Mouse (Mus musculus) mature B cell (primary cell): Measurements from ENCODE around the gene Tmem211.

Experiments
- in situ Hi-C: fragments of 300-500 bp; cut with MboI; formaldehyde crosslinking; loops from 2 replicates; pipeline ENCODE4 v1.14.3; 2019

Gene Tmem211

DNA sequence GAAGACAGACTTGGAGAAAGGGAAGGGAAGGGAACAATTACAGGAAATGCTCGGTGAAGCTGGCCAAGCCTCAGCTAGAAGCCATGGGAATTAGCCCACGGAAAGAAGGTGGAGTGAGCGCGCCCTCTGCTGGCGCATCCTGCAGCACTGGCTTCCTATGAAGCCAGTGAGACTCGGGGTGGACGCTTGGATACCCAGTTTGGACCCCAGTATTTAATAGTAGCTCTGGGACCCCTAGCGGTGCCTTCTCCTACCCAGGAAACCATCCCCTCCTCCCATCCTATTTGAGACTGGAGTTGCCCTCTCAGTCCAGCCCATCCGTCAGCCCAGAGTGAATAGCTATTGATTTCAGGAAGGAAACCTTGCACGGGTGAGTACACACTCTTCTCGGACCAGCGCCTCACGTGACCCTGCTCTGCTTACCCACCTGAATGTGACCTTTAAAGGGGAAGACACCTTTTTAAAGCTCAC is at the start of gene Tmem211:
TSS of gene Tmem211 (plus strand) at position 278 of the 471 bp plus-strand sequence.
- in situ Hi-C loops, result no loop called here

DNA sequence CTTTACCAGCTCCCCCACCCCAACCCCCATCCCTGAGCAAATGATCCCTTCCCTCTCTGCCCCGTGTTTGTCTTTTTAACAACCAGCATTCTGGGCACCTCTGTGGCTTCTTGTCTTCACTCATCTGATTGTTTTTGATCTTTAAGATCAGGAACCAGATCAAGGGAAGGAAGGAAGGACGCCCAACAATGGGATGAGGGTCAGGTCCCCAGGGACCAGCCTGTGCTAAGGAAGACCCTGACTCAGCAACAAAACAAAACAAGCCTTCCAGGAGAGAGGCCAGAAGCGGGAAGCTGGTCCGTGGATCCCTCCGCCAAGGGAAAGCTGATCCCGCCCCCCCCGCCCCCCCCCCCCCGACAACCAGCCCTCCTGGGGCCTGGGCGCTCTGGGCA is 47.3 kb upstream of the Tmem211 start:
- in situ Hi-C loops, result no loop called here

DNA sequence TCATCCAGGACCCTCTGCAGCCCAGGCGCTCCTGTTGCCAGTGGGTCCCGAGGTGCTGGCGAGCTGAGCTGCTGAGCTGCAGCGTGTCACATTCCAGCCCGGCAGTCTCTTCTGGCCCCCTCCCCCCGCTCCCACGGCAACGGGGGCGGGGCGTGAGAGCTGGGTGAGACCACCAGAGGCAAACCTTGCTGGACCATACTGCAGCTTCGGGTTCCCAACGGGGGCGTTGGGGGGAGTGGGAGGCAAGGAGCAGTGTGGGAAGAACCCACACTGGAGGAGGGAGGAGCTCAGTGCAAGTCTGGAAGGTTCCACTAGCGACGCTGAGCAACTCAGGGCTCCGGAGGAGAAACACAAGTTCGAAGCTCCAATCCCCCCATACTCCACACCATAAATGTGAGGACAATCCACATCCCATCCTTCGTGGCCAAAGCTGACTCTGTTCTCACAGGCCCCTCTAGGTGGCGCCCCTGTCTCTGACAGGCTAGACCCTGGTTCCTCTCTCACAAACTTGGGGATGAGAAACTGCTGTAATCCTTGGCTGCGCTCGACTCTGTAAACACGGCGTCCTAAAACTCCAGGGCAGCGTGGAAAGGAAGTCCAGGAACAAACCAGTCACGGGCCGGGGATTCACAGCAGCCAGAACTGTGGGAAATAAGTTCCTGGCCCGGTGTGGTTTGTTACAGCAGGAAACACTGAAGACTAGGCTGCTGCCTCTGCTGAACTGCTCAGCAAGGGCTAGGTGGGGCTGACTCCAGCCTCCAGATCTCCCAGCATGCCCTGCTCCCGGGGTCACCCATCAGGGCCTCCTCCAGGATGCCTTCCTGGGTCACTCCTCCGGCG is 46.6 kb upstream of the Tmem211 start:
- in situ Hi-C loops, result no loop called here

DNA sequence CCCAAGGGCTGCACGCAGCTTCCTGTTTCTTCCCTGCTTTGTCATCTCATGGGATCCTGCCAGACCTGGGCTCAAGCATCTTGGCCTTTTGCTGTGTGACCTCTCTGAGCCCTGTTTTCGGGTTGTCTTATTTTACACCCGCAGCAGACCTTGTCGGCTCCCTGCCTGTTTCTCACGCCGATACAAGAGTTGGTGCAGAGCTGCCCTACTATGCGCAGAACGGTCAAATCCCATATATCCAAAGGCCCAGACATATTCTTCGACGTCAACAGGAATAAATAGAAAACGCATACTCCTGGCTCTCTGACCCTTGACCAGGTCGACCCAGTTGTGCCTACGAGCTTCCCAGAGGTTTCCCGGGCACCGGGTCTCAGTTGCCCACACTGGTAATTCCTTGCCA is 46.0 kb upstream of the Tmem211 start:
- in situ Hi-C loops, result no loop called here

DNA sequence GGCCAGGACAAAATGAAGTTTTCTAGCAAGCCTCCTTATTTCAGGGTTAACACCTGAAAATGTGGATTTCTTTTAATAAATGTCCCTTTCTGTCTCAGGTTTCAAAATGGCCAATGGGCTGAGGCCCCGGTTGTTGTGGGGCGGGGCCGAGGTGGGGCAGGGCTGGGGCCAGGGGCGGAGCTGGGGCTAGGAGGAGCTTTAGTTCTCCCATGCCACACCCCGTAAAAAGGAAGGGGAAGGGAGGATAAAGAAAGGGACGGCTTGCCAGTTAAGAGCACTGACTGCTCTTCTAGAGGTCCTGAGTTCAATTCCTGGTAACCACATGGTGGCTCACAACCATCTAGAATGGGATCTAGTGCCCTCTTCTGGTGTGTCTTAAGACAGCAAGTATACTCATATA is 45.3 kb upstream of the Tmem211 start:
- in situ Hi-C loops, result no loop called here

DNA sequence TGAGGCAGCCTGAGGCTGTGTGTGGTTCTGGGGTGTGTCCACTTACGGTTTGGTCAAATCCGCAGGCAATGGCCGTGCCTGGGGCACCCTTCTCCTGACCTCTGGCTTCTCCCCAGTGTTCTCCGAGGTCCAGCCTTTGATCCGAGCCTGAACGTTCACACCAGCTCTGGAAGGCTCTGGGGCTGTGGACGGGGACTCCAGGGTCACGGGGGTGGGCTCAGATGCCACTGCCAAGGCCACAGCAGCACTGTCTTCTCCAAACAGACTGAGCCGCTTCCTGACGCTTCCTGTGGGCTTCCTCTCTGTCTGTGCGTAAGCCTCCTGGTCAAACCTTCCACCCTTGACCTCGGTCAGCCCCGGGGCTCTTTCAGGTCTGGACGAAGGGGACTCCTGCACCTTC is 36.2 kb upstream of the Tmem211 start:
- in situ Hi-C loops, result no loop called here

DNA sequence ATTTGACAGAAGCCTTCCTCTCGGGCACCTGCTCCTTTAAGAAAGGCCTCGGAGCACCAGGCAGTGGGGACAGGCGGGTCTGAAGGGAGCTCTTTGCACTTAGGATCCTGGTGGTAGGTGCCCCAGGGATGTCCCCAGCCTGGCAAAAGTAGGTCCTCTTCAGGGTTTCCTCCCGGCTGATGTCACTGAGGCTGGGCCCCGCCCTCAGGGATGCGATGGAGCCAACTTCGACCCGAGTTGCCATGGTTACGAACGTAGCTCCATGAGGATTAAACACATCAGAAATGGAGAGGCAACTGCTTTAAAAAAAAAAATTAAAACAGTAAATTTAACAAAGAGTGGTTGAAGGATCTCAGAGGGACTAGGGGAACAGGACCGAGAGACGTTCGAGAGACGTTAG is 34.8 kb upstream of the Tmem211 start:
- in situ Hi-C loops, result no loop called here

DNA sequence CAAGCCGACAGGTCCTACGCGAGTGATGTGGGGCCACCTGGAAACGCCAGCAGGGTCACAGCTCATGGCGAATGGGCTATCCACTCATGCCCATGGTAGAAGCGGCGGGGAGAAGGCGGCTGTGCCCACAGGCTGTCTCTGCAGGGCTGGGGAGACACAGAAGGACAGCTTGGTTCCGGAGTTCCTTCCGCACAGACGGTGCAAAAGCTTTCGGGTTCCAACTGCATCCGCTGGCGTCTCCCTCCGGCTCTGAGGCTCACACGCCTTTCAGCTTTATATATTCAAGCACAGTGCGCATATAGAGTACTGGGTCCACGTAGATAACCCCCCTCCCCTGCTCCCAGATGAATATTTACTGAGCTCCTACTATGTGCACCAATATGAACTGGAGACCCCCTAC is 32.9 kb upstream of the Tmem211 start:
- in situ Hi-C loops, result no loop called here

DNA sequence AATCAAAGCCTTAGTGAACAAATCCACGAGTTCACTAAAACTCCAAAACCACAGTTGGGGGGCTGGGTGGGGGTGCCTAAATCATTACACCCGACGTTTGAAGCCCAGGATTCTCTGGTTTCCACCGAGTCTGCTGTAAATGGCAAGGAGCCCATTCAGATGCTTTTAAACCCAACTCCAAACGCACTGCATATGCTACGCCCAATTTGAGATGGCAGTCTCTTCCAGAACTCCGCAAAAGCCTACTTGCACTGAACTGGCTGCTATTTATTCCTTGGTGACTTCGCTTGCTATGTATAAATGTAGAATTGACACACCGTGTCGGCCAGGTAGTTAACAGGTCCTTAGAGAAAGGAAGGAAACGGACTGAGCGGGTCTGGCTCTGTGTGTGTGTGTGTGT is 31.3 kb upstream of the Tmem211 start:
- in situ Hi-C loops, result no loop called here

DNA sequence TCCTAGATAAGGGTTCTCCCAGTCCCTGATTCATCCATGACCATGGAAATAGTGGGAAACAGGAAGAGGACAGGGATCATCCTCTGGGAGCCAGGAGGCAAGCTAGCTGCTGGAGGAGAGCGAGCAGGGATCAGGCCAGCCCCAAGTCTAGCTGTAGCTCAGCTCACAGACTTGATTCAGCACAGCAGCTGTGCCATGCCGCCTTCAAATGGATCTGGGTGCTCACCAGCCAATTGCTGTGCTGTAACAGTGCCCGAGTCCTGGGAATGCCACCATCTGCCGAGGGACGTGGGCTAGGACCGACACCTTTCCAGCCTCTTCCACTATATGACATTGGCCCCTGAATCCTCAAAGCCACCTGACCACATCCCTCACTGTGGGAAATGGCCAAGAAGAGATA is 30.8 kb upstream of the Tmem211 start:
- in situ Hi-C loops, result no loop called here

DNA sequence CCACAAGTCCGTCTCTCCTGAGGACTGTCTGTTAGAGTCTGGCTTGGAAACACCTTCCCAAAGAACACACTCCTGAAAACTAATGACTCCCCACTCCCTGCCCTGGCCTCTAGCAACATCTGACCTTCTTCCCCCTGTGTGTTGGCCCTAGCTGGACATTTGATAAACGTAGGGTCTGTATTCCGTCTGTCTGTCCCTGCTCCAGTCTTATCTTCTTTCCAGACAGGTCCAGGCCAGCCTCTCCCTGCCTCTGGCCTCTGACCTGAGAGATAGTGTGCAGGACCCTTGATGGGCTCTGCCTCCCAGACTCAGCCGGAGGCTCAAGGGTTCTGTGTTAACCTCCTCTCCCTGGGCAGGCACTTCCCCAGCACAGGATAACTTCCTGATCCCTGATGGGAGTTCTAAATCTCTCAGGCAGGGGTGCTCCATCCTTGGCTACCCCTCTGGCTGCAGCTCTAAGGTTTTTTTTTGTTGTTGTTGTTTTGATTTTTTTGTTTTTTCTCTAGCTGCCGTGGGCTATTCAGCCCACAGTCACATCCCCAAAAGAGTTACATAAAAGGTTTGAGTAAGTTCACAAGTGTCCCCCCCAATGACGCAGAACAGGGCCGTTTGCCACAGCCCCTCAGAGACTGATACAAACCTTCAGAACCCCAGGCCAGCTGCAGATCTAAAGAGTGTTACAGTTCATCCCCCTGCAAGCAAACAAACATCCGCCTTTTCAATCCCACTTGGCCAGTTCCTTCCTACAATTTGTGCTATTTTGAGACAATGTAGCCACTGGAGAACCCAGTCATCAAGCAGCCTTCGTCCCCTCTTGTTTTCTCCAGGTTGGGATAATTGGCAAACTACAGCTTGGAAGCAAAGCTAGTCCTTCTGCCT is 29.6 kb upstream of the Tmem211 start:
- in situ Hi-C loops, result no loop called here

DNA sequence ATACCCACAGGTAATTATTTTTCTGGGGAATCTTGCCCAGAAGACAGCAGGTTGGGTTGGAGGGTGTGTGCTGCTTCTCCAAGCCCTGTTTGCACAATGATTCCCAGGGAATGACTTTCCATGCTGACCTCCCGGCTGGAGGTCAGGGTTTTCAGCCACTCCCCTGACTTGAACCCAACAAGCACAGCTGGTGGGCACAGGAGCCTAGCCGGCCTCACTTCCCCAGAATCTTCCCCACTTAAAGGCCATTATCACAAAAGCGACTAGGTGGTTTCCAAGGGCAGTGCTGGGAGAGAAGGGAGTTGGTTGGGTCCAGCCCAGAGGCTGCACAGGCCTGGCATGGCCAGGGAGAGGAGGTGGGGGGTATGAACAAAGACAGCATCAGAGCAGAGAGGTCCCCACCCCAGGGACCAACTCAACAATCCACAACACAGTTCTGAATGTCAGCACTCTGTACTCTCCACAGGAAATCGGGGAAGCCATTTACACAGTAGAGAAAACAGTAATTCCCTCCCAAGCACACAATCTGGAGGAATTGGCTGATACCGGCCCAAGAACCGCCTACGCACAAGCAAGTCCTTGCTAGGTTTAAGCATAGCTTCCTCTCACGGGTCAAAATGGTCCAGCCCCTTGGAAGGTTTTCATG is 27.5 kb upstream of the Tmem211 start:
- in situ Hi-C loops, result no loop called here

DNA sequence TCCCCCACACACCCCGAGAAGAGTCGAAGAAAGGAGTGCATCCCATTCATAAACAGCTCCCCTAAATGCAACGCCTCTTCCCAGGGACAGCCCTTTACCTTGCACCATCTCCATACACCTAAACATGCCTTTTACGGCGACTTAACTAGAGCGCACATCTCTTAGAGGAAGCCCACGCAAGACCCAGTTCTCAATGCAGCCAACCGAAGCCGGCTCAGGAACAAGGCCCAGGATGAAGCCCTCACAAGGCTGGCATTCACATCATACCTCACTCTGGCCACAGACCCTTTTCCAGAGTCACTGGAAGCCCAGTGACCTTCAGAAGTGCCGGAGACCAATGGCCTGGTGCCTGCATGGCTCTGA is 27.0 kb upstream of the Tmem211 start:
- in situ Hi-C loops, result no loop called here

DNA sequence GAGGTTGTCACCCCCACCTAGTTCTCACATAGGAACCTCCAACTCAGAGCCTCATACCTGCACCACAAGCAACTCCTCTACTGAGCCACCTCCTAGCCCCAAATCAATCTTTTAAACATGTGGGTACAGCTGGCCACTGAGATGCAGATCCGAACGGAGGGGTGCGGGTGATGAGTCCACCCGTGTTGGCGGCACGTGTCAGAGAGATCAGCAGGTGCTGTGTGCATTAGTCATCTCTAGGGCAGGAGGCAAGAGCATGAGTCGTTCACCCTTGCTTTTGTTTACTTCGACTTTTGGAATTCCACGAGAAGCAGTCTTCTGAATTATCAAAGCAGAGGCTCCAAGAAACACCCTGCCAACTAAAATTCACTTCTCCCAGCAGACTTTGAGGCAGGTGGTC is 22.5 kb upstream of the Tmem211 start:
- in situ Hi-C loops, result no loop called here

DNA sequence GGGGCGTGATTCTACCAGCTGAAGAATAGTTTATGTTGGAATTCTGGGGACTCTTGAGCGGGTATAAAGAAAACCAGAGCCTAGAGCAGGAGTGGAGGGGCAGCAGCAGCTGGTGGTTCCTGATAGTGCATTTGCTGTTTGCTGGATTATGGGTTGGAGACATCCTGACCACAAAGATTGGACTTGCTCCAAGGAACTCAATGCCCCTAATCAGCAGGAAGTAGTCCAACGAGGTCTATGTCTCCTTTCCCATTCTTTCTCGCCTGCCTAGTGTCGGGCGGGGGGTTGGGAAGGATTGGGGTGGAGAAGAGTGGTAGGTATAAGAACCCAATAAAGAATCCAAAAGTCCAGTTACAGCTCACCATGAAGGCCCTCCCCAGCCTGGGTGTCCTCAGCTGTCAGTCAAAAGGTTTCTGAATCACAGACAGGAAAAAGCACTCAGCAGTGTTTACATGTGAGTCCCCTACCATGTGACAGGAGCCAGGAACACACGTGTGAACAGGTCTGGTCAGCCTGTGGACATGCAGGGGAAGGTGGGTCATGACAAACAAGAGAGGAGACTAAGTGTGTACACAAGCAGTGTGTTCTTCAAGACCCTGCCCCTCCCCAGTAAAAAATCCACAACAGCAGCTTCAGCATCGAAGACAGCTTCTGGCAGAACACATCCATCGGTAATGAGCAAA is 19.9 kb upstream of the Tmem211 start:
- in situ Hi-C loops, result no loop called here

DNA sequence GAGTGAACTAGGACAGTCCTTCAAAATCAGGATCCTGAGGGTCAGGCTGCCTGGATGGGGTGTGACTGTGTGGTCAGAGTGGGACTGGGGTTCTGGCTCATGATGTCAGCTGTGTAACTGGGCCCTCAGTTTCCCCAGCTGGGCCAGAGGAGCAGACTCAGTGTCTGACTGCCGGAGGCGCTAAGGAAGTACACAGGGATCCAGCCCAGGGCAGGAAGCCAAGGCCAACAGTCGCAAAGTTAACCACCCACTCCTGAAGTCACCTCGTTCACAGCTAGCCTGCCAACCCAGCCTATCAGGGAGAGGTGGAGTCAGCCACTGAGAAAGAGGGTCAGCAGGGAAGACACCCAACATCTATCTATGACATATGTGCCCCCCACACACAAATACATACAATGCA is 18.7 kb upstream of the Tmem211 start:
- in situ Hi-C loops, result no loop called here

DNA sequence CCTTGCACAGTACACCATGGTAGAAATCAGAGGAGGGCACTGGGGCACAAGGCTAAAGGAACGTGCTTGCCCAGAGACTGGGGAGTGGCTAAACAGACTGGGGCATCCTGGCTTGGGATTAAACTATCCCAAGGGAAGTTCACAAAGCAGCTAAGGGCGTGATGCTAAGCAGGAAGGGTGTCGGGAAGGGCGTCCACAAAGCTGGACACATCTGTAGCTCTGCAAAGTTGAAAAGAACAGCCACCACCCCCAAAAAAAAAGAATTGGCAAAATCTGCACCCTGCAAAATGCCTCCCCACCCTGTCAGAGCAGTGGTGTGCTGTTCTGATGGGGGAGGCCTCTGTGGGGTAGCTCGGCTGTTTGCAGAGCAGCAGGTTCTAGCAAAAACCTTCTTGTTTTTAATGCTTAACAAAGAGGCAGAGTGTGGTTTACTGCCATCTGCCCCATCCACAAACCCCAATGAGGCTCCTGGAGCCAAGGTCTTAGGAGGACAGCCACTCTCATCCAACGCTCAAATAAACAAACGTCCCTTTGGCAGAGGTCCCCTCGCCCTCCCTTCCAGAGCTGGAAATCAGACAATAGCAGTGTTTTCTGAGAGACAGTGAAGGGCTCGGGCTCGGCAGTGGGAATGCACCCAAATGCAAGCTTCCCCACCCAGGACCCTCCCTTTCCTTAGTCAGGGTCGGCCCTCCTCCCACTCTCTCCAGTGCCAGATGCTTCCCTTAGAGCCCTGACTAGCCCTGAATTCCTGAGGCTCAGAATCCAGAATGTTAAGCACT is 17.9 kb upstream of the Tmem211 start:
- in situ Hi-C loops, result no loop called here

DNA sequence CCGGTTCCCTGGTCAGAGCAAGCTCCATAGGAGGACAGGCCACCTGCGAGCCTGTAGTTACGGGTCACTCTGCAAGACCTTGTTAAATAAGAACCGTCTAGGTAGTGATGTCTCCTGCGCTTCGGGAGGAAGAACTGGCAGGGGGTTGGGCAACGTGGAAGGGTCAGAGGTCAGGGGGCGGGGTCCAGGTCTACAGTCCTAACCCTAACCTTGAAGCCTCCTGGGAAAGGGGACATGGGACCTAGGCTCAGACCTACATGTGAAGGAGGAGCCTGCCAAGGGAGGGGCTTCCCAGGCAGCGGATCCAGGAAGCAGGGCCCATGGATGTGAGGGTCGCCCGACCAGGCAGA is 17.3 kb upstream of the Tmem211 start:
- in situ Hi-C loops, result no loop called here

DNA sequence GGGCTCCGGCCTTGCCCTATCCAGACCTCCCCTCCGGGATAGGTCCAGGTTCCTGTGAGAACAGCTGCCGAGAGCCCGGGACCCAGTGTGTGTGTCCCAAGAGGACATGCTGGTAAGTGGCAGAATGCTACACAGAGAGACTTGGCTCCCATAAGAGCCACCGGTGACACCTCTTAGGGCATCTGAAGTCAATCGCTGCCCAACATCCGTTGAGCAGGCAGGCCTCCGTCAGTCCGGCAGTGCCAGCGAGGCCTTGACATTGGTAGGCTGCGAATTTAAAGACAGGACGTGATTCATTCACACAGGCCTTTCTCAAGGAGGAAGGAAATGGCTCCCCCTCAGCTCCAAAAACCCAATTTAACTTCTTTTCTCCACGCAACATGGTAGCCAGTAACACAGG is 16.8 kb upstream of the Tmem211 start:
- in situ Hi-C loops, result no loop called here

DNA sequence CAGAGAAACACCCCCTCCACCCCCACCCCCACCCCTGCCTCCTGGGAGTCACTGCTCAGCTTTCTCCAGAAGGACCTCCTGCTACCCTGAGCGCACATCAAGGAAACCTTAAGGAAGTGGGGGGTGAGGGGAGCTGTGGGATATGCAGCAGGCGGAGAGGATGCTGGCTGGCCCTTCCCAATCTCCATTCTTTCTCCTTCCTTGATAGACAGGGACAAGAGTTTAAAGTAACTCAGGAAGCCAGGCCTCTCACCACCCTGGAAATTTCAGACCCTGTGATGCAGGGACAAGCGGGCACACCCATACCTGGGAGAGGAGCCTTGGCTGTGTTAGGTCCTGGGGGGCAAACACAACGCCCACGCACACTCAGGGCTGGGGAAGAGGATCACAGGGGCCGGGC is 16.4 kb upstream of the Tmem211 start:
- in situ Hi-C loops, result no loop called here

DNA sequence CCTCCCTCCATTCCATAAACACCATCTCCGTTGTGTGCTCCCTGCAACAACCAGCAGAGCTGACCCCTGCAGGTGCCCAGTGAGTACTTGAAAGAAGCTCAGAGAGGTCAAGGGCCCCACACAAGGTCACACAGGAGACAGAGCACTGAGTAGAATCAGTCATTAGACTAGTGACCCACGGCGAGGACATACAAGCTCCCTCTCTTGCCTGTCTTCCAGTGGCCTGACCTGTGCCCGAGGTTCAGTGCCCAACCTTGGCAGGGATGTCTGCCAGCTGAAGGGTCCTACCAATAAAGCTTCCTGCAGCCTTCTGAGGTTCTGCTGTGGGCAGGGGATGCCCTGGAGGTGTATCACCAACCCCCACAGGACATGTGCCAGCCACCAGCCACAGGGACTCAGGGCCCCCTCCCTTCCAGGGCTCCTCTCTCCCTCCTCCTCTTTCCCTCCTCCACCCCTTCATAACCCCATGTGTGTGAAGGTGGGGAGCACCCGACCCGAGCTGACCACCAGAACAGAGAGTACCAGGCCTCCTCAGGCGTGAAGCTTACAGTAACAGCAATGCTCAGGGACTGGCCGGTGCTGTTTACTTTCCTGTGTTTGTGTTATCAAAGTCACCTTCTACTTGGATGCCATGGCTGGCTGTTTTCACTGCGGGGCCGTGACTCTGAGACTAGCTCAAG is 14.4 kb upstream of the Tmem211 start:
- in situ Hi-C loops, result no loop called here
